Comparison of ENCODE assay signal across 7 mouse cellular contexts in genomic region chr7:30322285-30322667, GRCm38 (mm10). TPM values are rescaled to one million over a fixed set of nuclear protein-coding genes. Genes with fewer than 3 reads are reported as not detected.
A peak's percentile ranks its signal among the peaks of the same experiment; 100 is the strongest.
DNase-seq lines count a peak whose midpoint lies in the region; ATAC-seq lines count a peak whose summit lies in the region.

No protein-coding gene starts in this region.

- 0% methylated on average over 20 of the region's 20 CpGs for WGBS in embryonic facial prominence, embryonic 11.5 days
- WGBS in limb, embryonic 11.5 days, result under 1% methylated on average over 20 of the region's 20 CpGs
- 1% methylated on average over 20 of the region's 20 CpGs for WGBS in midbrain, embryonic 14.5 days

- H3K27ac ChIP-seq in embryonic facial prominence, embryonic 11.5 days (replicated peaks; ENCODE audit: low read depth, low read length), result peak overlapping the region; percentile 80; the same call in 1 of the 2 replicates
- 0 out of 2 replicates have a peak overlapping the region, but pooled peaks have one; percentile 52 for H3K27ac ChIP-seq in limb, embryonic 11.5 days (replicated peaks; ENCODE audit: low read depth, low read length)
- peak overlapping the region; percentile 83 for H3K27ac ChIP-seq in midbrain, embryonic 14.5 days (replicated peaks; ENCODE audit: low read depth, low read length)

- no peaks in the 10 kb centered on the region for H3K9me3 ChIP-seq in embryonic facial prominence, embryonic 11.5 days (replicated peaks; ENCODE audit: control insufficient read depth, low read length)
- no peaks in the 10 kb centered on the region for H3K9me3 ChIP-seq in limb, embryonic 11.5 days (ENCODE audit: control insufficient read depth, low read length)
- H3K9me3 ChIP-seq in midbrain, embryonic 14.5 days (ENCODE audit: control insufficient read depth, low read length), result peaks cover 4% of the 10 kb centered on the region; the same call in 1 of the 2 replicates

- H3K36me3 ChIP-seq in embryonic facial prominence, embryonic 11.5 days (replicated peaks; ENCODE audit: control insufficient read depth, insufficient read depth, low read depth, low read length), result no peaks in the 10 kb centered on the region
- no peaks in the 10 kb centered on the region for H3K36me3 ChIP-seq in limb, embryonic 11.5 days (ENCODE audit: control insufficient read depth, insufficient read depth, low read length)
- no peaks in the 10 kb centered on the region; the same call in 1 of the 2 replicates for H3K36me3 ChIP-seq in midbrain, embryonic 14.5 days (ENCODE audit: control insufficient read depth, insufficient read depth, low read length)

- peak overlapping the region; percentile 83 for H3K4me2 ChIP-seq in embryonic facial prominence, embryonic 11.5 days (ENCODE audit: low read depth, low read length)
- peak overlapping the region; percentile 72 for H3K4me2 ChIP-seq in limb, embryonic 11.5 days (ENCODE audit: low read depth, severe bottlenecking)
- H3K4me2 ChIP-seq in midbrain, embryonic 14.5 days (ENCODE audit: low read length), result peak overlapping the region; percentile 75

- H3K4me3 ChIP-seq in embryonic facial prominence, embryonic 11.5 days (ENCODE audit: low read depth, low read length), result peak overlapping the region; percentile 87
- H3K4me3 ChIP-seq in limb, embryonic 11.5 days (ENCODE audit: low read depth, low read length), result peak overlapping the region; percentile 80
- H3K4me3 ChIP-seq in midbrain, embryonic 14.5 days (replicated peaks; ENCODE audit: low read depth, low read length), result peak overlapping the region; percentile 84

- no peaks in the 10 kb centered on the region for H3K27me3 ChIP-seq in embryonic facial prominence, embryonic 11.5 days (ENCODE audit: control insufficient read depth, insufficient read depth, low read length)
- H3K27me3 ChIP-seq in limb, embryonic 11.5 days (ENCODE audit: control insufficient read depth, insufficient read depth, low read length), result no peaks in the 10 kb centered on the region
- H3K27me3 ChIP-seq in midbrain, embryonic 14.5 days (ENCODE audit: control insufficient read depth, insufficient read depth, low read length), result no peaks in the 10 kb centered on the region

- ATAC-seq in embryonic facial prominence, embryonic 11.5 days (replicated peaks; ENCODE audit: insufficient number of reproducible peaks, low FRiP score, low TSS enrichment, low read depth), result peak; percentile 98
- peak; percentile 97 for ATAC-seq in limb, embryonic 11.5 days (ENCODE audit: insufficient number of reproducible peaks, low FRiP score, low TSS enrichment, low read depth)
- ATAC-seq in midbrain, embryonic 14.5 days (ENCODE audit: low FRiP score, low TSS enrichment), result peak; percentile 99

- H3K4me1 ChIP-seq in embryonic facial prominence, embryonic 11.5 days (ENCODE audit: control insufficient read depth, insufficient read depth, low read length), result no peaks in the 10 kb centered on the region
- H3K4me1 ChIP-seq in limb, embryonic 11.5 days (ENCODE audit: control insufficient read depth, insufficient read depth, low read length), result peaks cover 3% of the 10 kb centered on the region; the same call in 1 of the 2 replicates
- H3K4me1 ChIP-seq in midbrain, embryonic 14.5 days (ENCODE audit: control insufficient read depth, insufficient read depth, low read length), result peaks cover 12% of the 10 kb centered on the region; the same call in 1 of the 2 replicates

- H3K9ac ChIP-seq in embryonic facial prominence, embryonic 11.5 days (replicated peaks; ENCODE audit: low read length), result peak overlapping the region; percentile 87
- H3K9ac ChIP-seq in limb, embryonic 11.5 days (ENCODE audit: low read length), result peak overlapping the region; percentile 78
- H3K9ac ChIP-seq in midbrain, embryonic 14.5 days (replicated peaks; ENCODE audit: low read length), result peak overlapping the region; percentile 91

- DNase-seq in adrenal gland, postnatal 14 days, result peak; percentile 98
- DNase-seq in embryonic facial prominence, embryonic 11.5 days (ENCODE audit: low spot score), result peak; percentile 97
- DNase-seq in heart, adult 11 months, result peak; percentile 100
- DNase-seq in kidney, adult 18-20 months, result peak; percentile 97
- peak; percentile 97 for DNase-seq in limb, embryonic 11.5 days (ENCODE audit: low spot score)
- peak; percentile 97 for DNase-seq in midbrain, embryonic 14.5 days
- DNase-seq in spleen, adult 18-20 months, result peak; percentile 92 to 95

RNA-seq across cellular contexts. Expression of gene E130208F15Rik, which starts 0.7 kb away (rescaled TPM):
- total RNA-seq in adrenal gland, postnatal 14 days (2021), result 2.2 and 3.6 TPM in 2 replicates
- polyA plus RNA-seq in embryonic facial prominence, embryonic 11.5 days (2014; fragmentation: Nextera tagmentation; extraction: Ambion mirVana), result 1.4 TPM in 1 of 2 replicates, not detected in the other
- not detected in 2 replicates for polyA plus RNA-seq in limb, embryonic 11.5 days (2014; fragmentation: Nextera tagmentation; extraction: Ambion mirVana)
- not detected in 2 replicates for polyA plus RNA-seq in midbrain, embryonic 14.5 days (2014; fragmentation: Nextera tagmentation; extraction: Ambion mirVana)

RNA-seq across cellular contexts. Expression of gene Sdhaf1, which starts 1.4 kb away (rescaled TPM):
- 15.0 and 19.6 TPM in 2 replicates for total RNA-seq in adrenal gland, postnatal 14 days (2021)
- 24.4 and 25.0 TPM in 2 replicates for polyA plus RNA-seq in embryonic facial prominence, embryonic 11.5 days (2014; fragmentation: Nextera tagmentation; extraction: Ambion mirVana)
- polyA plus RNA-seq in limb, embryonic 11.5 days (2014; fragmentation: Nextera tagmentation; extraction: Ambion mirVana), result 21.6 TPM in 2 replicates
- polyA plus RNA-seq in midbrain, embryonic 14.5 days (2014; fragmentation: Nextera tagmentation; extraction: Ambion mirVana), result 19.8 and 20.4 TPM in 2 replicates

RNA-seq across cellular contexts. Expression of gene Syne4, which starts 7.7 kb away (rescaled TPM):
- total RNA-seq in adrenal gland, postnatal 14 days (2021), result 23.5 and 30.2 TPM in 2 replicates
- polyA plus RNA-seq in embryonic facial prominence, embryonic 11.5 days (2014; fragmentation: Nextera tagmentation; extraction: Ambion mirVana), result 34.5 and 44.5 TPM in 2 replicates
- polyA plus RNA-seq in limb, embryonic 11.5 days (2014; fragmentation: Nextera tagmentation; extraction: Ambion mirVana), result 72.3 and 75.3 TPM in 2 replicates
- 9.3 and 10.2 TPM in 2 replicates for polyA plus RNA-seq in midbrain, embryonic 14.5 days (2014; fragmentation: Nextera tagmentation; extraction: Ambion mirVana)

RNA-seq across cellular contexts. Expression of gene Alkbh6, which starts 13.8 kb away (rescaled TPM):
- total RNA-seq in adrenal gland, postnatal 14 days (2021), result 51.4 and 56.3 TPM in 2 replicates
- 80.7 and 92.0 TPM in 2 replicates for polyA plus RNA-seq in embryonic facial prominence, embryonic 11.5 days (2014; fragmentation: Nextera tagmentation; extraction: Ambion mirVana)
- 93.7 and 97.6 TPM in 2 replicates for polyA plus RNA-seq in limb, embryonic 11.5 days (2014; fragmentation: Nextera tagmentation; extraction: Ambion mirVana)
- 107 and 145 TPM in 2 replicates for polyA plus RNA-seq in midbrain, embryonic 14.5 days (2014; fragmentation: Nextera tagmentation; extraction: Ambion mirVana)

RNA-seq across cellular contexts. Expression of gene Clip3, which starts 30.7 kb away (rescaled TPM):
- total RNA-seq in adrenal gland, postnatal 14 days (2021), result 26.9 and 44.7 TPM in 2 replicates
- 52.5 and 70.5 TPM in 2 replicates for polyA plus RNA-seq in embryonic facial prominence, embryonic 11.5 days (2014; fragmentation: Nextera tagmentation; extraction: Ambion mirVana)
- polyA plus RNA-seq in limb, embryonic 11.5 days (2014; fragmentation: Nextera tagmentation; extraction: Ambion mirVana), result 64.7 and 70.0 TPM in 2 replicates
- 121 and 131 TPM in 2 replicates for polyA plus RNA-seq in midbrain, embryonic 14.5 days (2014; fragmentation: Nextera tagmentation; extraction: Ambion mirVana)

Comparison
In these comparisons a context has a peak if more than half of its experiments do, and no peak if none do; other contexts are left out.
1. Peak in every context shown above with its lines: DNase-seq, ATAC-seq, H3K4me3 ChIP-seq and H3K27ac ChIP-seq.